Mouse (Mus musculus) WW6 (cell line): ENCODE measurements around the gene Rubcn.
"Not testable (repeated sequence)": the region's sequence is repeated elsewhere in the genome, so short reads cannot be mapped to it uniquely, and the experiment has no call there.

ENCODE experiments used
- DNase-seq: peaks from one replicate; pipeline ENCODE4 v3.0.0-alpha.2; 2013; ENCODE audit warnings: low read depth, low spot score

Rubcn gene

GRCm38 (mm10) chr16:32877343-32878156, at the start of gene Rubcn, which contains the start of gene Fyttd1:
Gene Rubcn, minus strand, starts transcription at chr16:32877766.
Gene Fyttd1, plus strand, starts transcription at chr16:32877500.
- peak; percentile 93 for DNase-seq

GRCm38 (mm10) chr16:32927044-32927443, 49.5 kb upstream of the Rubcn start:
- DNase-seq = no peak

GRCm38 (mm10) chr16:32926629-32927028, 49.1 kb upstream of the Rubcn start:
- DNase-seq = not testable (repeated sequence)

GRCm38 (mm10) chr16:32915292-32916068, 37.9 kb upstream of the Rubcn start:
- DNase-seq = no peak

DNA sequence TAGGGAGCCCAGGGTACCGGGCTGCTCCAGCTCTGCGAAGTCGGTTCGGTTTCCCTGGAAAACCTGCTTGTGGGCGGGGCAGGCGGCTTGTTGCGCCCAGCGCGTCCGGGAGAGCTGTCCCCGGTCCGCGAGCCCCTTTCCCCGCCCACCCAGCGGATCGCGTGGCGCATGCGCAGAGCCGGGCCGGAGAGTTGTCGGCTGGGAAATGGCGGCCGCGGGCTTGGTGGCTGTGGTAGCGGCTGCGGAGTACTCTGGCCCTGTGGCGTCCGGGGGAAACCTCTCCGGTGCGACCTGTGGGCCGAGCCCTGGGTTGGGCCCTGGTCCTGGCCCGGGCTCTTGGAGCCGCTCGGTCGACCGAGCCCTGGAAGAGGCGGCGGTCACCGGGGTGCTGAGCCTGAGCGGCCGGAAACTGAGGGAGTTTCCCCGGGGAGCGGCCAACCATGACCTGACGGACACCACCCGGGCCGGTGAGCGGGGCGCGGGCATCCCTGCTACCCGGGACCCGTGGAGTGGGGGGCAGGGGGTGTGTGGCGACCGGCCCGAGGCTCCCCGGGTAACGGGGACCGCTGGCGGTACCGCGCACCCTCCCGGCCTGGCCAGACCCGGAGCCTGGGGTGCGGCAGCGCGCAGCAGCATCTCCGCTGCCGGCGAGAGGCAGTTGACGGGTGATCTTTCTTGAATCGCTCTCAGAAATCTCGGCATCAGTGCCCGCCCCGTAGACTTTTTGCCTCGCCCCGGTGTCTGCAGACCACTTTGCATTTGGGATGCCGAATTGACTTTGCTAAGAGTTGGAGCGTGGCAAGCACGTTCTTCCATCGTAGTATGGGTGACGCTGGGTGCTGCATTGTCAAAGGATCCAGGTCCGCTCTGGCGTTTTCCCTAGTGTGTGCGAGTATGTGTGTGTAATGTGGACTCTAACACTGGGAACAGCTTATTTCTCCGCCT, 36.6 kb upstream of the Rubcn start, which contains the start of gene Lrch3:
Gene Lrch3 (plus strand): TSS at position 164 of the 945 bp plus-strand sequence.
- DNase-seq = peak; percentile 81

DNA sequence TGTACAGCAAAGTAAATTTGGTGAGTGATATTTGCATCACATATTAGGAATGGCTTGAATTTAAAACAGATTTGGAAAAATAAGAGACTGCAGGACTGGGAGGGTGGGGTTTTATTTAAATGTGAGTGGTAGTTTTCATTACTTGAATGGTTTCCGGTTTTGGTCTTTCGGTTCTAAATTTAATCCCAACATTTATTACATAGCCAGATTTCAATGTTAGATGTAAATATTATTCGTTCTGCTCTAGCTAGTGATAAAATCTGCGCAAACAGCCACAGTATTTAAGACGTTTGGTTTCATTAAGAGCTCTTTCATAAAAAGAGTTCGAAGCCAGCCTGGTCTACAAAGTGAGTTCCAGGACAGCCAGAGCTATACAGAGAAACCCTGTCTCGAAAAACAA, 35.6 kb upstream of the Rubcn start:
- no peak for DNase-seq

- DNase-seq = no peak
Measured at GRCm38 (mm10) chr16:32906727-32907126, 29.2 kb upstream of the Rubcn start.

DNA sequence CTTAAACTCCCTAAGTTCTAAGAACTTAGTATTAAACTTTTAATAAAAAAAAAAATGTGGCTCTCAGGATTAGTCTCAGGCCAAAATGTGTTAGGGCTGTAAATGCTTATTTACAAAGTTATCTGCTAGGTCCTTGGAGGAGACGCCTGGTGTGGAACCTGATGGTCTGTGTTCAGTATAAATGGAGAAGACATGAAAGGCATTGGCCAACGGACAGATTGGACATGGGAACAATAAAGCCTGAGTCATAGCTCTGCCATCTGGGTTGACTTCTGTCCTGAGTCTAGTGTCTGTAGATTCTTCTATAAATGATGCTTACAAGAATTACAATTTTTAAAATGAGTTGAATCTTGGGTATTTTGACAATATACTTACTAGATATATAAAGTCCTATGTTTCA, 28.6 kb upstream of the Rubcn start:
- no peak for DNase-seq

DNA sequence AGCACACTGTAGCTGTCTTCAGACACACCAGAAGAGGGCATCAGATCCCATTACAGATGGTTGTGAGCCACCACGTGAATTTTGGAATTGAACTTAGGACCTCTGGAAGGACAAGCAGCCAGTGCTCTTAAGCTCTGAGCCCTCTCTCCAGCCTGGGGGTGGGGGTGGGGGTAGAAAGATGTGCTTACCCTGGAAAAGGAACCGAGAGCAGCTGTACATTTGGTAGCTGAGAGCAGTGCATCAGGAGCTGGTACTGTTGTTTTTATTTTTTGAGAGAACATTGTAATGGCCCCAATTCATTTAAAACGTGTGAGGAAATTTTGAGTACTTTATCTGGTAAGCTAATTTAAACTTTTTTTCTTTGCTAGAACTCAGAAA, 24.5 kb upstream of the Rubcn start:
- DNase-seq = no peak

- DNase-seq = no peak
Measured at GRCm38 (mm10) chr16:32901360-32902050, 23.9 kb upstream of the Rubcn start.

DNA sequence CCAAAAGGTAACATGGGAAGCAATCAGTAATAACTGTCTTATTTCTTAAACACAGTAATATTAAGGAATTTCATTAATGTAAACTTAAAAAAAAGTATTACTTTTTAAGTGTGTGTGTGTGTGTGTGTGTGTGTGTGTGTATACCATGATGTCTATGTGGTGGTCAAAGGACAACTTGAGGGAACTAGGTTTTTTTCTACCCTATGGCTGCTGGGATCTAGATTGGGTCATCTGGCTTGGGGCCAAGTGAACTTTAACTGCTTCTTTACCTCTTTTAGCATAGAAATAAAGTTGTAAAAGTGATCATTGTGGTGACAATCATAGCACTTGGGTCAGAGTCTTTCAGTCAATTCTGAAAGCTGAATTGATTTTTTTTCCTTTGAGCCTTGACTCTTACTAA, 18.6 kb upstream of the Rubcn start:
- DNase-seq = no peak

DNA sequence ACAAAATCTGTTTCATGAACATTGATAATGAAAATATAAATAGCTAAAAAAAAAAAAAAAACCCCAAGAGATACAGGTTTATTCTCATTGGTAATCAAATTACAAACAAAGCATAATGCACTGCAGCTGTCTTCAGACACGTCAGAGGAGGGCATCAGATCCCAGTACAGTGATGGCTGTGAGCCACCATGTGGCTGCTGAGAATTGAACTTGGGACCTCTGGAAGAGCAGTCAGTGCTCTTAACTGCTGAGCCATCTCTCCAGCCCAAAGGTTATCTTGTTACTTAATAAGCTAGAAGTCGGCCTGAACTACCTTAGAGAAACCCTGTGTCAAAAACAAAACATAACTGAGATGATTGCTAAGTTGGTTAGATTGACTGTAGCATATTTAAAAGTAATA, 12.3 kb upstream of the Rubcn start:
- no peak for DNase-seq

DNA sequence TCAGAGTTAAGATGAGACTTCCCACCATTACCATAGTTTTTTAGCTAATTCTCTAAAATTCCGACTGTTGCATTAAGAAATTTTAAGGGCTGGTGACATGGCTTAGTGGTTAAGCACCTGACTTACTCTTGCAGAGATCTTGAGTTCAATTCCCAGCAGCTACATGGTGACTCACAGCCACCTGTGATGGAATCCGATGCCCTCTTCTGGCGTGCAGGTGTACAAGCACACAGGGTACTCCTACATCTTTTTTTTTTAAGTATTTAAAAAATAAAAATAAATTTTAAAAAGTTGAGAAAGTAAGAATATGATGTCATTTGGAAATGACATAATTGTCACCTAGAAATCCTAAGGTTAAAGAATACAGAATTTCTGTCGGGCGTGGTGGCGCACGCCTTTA, 10.4 kb upstream of the Rubcn start:
- DNase-seq = no peak

DNA sequence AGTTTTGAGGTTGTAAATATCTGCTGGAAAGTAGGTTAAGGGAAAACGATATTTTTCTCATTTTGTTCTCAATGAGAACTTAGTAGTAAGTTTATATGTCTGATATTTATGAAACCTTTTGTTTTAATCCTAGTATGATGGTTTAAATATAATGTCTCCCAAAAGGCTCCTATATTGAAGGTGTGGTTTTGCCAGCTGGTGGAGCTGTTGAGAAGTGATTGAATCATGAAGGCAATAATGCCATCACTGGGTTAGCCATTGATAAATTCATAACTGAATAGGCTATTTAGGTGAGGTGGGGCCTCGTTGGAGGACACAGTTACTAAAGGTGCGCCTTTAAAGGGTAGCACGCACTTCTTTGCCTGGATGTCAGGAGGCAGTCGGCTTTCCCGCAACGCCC, 4.0 kb upstream of the Rubcn start:
- no peak for DNase-seq

DNA sequence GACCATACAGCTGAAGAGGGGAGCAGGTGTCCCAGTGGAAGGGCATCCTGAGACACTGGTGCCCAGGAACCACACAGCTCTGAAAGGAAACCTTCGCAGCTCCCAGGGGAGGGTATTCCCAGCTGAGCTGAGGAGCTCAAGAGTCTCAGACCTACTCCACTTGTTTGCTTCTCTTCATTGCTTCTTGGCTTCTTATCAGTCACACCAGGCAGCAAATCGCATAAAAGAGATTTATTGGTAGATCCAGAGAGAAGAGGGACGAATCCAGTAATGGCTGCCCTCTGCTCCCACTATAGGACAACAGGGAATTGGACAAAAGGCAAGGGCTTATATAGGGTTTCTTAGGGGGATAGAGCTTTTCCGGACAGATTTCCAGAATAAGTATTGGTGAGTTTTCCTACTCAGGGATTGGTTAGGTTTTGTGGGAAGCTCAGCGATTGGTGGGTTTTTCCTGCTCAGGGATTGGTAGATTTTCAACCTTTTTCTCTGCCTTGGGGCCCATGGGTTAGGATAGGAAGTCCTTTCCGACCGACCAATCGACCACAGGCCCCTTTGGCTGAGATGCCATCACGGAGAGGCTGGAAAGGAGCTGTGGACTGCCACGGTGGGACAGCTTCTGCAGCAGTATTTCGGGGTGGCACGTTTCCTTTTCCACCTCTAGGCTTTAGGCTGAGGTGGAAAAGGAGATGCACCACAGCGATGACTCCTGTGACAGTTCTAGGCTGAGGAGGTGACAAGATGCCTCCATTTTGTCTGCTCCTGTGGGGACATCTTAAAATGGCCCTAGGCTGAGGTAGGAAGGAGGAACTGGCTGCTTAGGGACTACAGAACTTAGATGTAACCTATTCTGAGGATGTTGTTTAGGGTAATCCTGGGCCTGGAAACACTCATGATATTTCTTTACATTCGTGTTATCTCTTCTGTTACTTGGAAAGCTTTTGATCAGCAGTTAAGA, 1.7 kb upstream of the Rubcn start:
- no peak for DNase-seq

DNA sequence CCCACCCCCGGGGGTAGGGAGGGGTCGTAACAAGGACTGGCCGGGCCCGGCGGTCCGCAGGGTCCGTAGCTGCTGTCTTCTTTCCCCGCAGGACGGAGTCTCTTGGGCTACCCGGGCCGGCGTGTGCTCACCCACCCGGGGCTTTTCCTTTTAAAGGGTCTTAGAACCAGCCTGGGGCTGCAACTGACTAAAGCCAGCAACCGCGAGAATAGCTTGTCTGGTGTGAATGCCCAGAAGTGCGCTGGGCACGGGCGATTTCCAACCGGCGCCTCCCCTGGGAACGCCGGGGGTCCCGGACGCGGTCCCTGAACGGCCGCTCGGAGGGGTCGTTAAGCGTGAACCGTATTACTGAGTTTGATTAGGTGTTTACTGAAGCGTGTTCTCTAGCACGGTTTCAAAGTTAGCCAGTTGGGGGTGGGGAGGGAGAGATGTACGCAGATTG, 612 bp upstream of the Rubcn start:
- no peak for DNase-seq

- DNase-seq = no peak
Measured at GRCm38 (mm10) chr16:32876831-32877230, 735 bp downstream of the Rubcn start.

DNA sequence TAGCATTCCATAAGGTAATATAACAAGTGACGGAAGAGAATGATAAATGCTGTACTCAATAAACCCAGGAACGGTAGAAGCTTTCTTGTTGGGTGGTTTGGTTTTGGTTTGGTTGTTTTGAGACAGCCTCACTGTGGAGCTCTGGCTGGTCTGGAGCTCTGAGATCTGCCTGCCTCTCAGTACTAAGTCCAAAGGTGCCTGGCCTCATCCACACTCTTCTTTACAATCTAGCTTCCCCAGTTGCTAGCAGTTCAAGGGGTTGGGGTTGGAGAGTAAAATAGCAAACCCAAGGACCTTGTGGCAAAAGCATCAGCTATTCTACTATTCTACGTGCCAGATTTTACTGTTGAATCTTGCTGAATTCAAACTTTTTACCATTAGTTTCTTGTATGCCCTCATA, 1.7 kb downstream of the Rubcn start:
- no peak for DNase-seq

GRCm38 (mm10) chr16:32875281-32875680, 2.3 kb downstream of the Rubcn start:
- DNase-seq = not testable (repeated sequence)

- DNase-seq = no peak
Measured at GRCm38 (mm10) chr16:32873366-32873765, 4.2 kb downstream of the Rubcn start.
